Mouse (Mus musculus): ENCODE results near the gene Arhgap27. TPM values are rescaled to one million over a fixed set of nuclear protein-coding genes. Genes with fewer than 3 reads are reported as not detected.

The Arhgap27 gene
- polyA plus RNA-seq, 1 experiment, result 8.5 TPM

DNA sequence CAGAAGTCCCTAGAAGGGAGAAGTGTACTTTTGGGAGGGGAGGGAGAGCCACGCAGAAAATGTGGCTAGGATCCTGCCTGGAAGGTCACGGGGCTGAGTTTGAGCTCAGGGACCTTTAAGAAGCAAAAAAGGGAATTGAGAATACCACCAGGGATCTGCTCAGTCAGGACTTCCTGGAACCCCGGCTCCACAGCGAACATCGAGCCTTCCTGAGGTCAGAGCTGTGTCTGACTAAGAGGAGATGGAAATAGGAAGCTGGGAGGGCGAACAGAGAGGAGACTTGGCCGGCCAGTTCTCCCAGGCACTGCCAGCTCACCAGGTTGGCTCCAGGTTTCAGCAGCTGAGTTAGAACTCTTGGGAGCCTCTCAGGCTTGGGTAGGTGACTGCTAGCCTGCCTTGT, 81.7 kb downstream of the Arhgap27 start:
- no peaks in the 10 kb centered on the region for H3K36me3 ChIP-seq (ENCODE audit: control insufficient read depth, insufficient read depth, low read length, poor library complexity, severe bottlenecking)
- no peak for TF ChIP-seq CTCF (IDR thresholded peaks at IDR 0.05; ENCODE audit: low read depth, low read length)
- no peak overlapping the region for H3K9ac ChIP-seq (ENCODE audit: low read depth, poor library complexity, severe bottlenecking)
- no peak overlapping the region for H3K4me3 ChIP-seq (ENCODE audit: low read depth, low read length)
- H3K27me3 ChIP-seq (ENCODE audit: control insufficient read depth, insufficient read depth, low read length, poor library complexity, severe bottlenecking), result no peaks in the 10 kb centered on the region
- H3K27ac ChIP-seq (ENCODE audit: insufficient read depth, low read length), result no peak overlapping the region
- H3K9me3 ChIP-seq (replicated peaks; ENCODE audit: control insufficient read depth, insufficient read depth, low read length, poor library complexity, severe bottlenecking), result no peaks in the 10 kb centered on the region
- no peaks in the 10 kb centered on the region for H3K4me1 ChIP-seq (ENCODE audit: control insufficient read depth, insufficient read depth, low read length)

Other genes with a start within 250 kb of the Arhgap27 start
- 17.2 and 20.1 TPM in 2 replicates for gene Hexim1, start 247.5 kb downstream of the Arhgap27 start, polyA plus RNA-seq (2011; ENCODE audit: insufficient read depth, insufficient read length, low read depth, missing spikeins)
- gene Hexim2, start 231.3 kb downstream of the Arhgap27 start, polyA plus RNA-seq (2011; ENCODE audit: insufficient read depth, insufficient read length, low read depth, missing spikeins), result 1.7 and 4.5 TPM in 2 replicates
- 1.7 and 4.9 TPM in 2 replicates for gene Fmnl1, start 192.6 kb downstream of the Arhgap27 start, polyA plus RNA-seq (2011; ENCODE audit: insufficient read depth, insufficient read length, low read depth, missing spikeins)
- 2.0 and 2.2 TPM in 2 replicates for gene 1700023F06Rik, start 155.1 kb downstream of the Arhgap27 start, polyA plus RNA-seq (2011; ENCODE audit: insufficient read depth, insufficient read length, low read depth, missing spikeins)
- gene Spata32, start 145.3 kb downstream of the Arhgap27 start, polyA plus RNA-seq (2011; ENCODE audit: insufficient read depth, insufficient read length, low read depth, missing spikeins), result not detected in 2 replicates
- gene Map3k14, start 96.2 kb downstream of the Arhgap27 start, polyA plus RNA-seq (2011; ENCODE audit: insufficient read depth, insufficient read length, low read depth, missing spikeins), result 2.2 and 3.3 TPM in 2 replicates
- 20.8 and 22.0 TPM in 2 replicates for gene Plekhm1, start 49.0 kb upstream of the Arhgap27 start, polyA plus RNA-seq (2011; ENCODE audit: insufficient read depth, insufficient read length, low read depth, missing spikeins)
- not detected in 2 replicates for gene Lrrc37a, start 140.9 kb upstream of the Arhgap27 start, polyA plus RNA-seq (2011; ENCODE audit: insufficient read depth, insufficient read length, low read depth, missing spikeins)